Mouse (Mus musculus) layer of hippocampus, adult 9-10 months (tissue): ENCODE measurements at regions not wholly inside any gene's neighbourhood (a gene's known extent, or its start where the extent isn't known, plus 50 kb on each side); places are given as distances from the start of the nearest gene placed in this dataset.

ENCODE experiments used
- DNase-seq: peaks from one replicate; pipeline ENCODE4 v3.0.0; 2022; ENCODE audit warnings: low spot score

- DNase-seq: no peak
These were observed 50.0 kb upstream of the Slc22a23 start for GRCm38 (mm10) chr13:34395010-34395409.
